ENCODE assay signal across 7 mouse cellular contexts in genomic region chr17:31520895-31521294, GRCm38 (mm10). TPM values are rescaled to one million over a fixed set of nuclear protein-coding genes. Genes with fewer than 3 reads are reported as not detected.
DNase-seq lines count a peak whose midpoint lies in the region; ATAC-seq and TF ChIP-seq lines count a peak whose summit lies in the region.

No protein-coding gene starts in this region.

- H3K9ac ChIP-seq in ES-E14 (ENCODE audit: insufficient read depth, low read depth, low read length, poor library complexity, severe bottlenecking) = peak overlapping the region; percentile 39; the same call in 1 of the 2 replicates
- peak overlapping the region; percentile 80 for H3K9ac ChIP-seq in embryonic facial prominence, embryonic 14.5 days (ENCODE audit: low read depth, low read length)
- peak overlapping the region; percentile 81 for H3K9ac ChIP-seq in midbrain, embryonic 13.5 days (replicated peaks)

- no peak overlapping the region; the same call in 1 of the 2 replicates for H3K27ac ChIP-seq in ES-E14 (ENCODE audit: insufficient read depth, low read depth, low read length, poor library complexity, severe bottlenecking)
- H3K27ac ChIP-seq in embryonic facial prominence, embryonic 14.5 days (replicated peaks; ENCODE audit: low read depth, low read length) = peak overlapping the region; percentile 83; the same call in 1 of the 2 replicates
- H3K27ac ChIP-seq in midbrain, embryonic 13.5 days = peak overlapping the region; percentile 78

- H3K27me3 ChIP-seq in embryonic facial prominence, embryonic 14.5 days (replicated peaks; ENCODE audit: control insufficient read depth, insufficient read depth, low read length) = no peaks in the 10 kb centered on the region
- no peaks in the 10 kb centered on the region for H3K27me3 ChIP-seq in midbrain, embryonic 13.5 days

- H3K4me3 ChIP-seq in ES-E14 (ENCODE audit: insufficient read depth in 1 of 2, low read depth in 1 of 2, low read length in 2 of 2, poor library complexity in 1 of 2, severe bottlenecking in 1 of 2) = peak overlapping the region; percentile 89 to 91
- peak overlapping the region; percentile 86 for H3K4me3 ChIP-seq in embryonic facial prominence, embryonic 14.5 days (ENCODE audit: low read depth, low read length)
- peak overlapping the region; percentile 79 for H3K4me3 ChIP-seq in midbrain, embryonic 13.5 days (replicated peaks)

- ATAC-seq in embryonic facial prominence, embryonic 14.5 days (ENCODE audit: low read depth) = no peak
- no peak for ATAC-seq in midbrain, embryonic 13.5 days

- no peak for DNase-seq in ES-E14 (ENCODE audit: low read depth, low spot score)
- DNase-seq in adipocyte (ENCODE audit: low spot score) = peak; percentile 94
- DNase-seq in embryonic facial prominence, embryonic 14.5 days (ENCODE audit: low spot score) = peak; percentile 59
- peak; percentile 73 to 81 for DNase-seq in heart, postnatal 14 days
- DNase-seq in layer of hippocampus, adult 9-11 months = peak; percentile 41
- no peak for DNase-seq in c-Kit-positive CD71-positive TER-119-positive erythroid progenitor cells, embryonic 14.5 days (ENCODE audit: low spot score)

- peaks cover 13% of the 10 kb centered on the region for H3K36me3 ChIP-seq in ES-E14 (ENCODE audit: control insufficient read depth, insufficient read depth, low read length, poor library complexity, severe bottlenecking)
- H3K36me3 ChIP-seq in embryonic facial prominence, embryonic 14.5 days (ENCODE audit: control insufficient read depth, insufficient read depth, low read length) = peaks cover 27% of the 10 kb centered on the region
- peaks cover 18% of the 10 kb centered on the region for H3K36me3 ChIP-seq in midbrain, embryonic 13.5 days

- peak overlapping the region; percentile 81 for H3K4me2 ChIP-seq in embryonic facial prominence, embryonic 14.5 days (ENCODE audit: low read depth, low read length)
- peak overlapping the region; percentile 74 for H3K4me2 ChIP-seq in midbrain, embryonic 13.5 days (replicated peaks)

- H3K4me1 ChIP-seq in ES-E14 (ENCODE audit: control insufficient read depth in 2 of 2, insufficient read depth in 2 of 2, low read length in 2 of 2, poor library complexity in 1 of 2) = peaks cover 4 to 7% of the 10 kb centered on the region in 2 experiments; a peak in 2 of 4 replicates
- H3K4me1 ChIP-seq in embryonic facial prominence, embryonic 14.5 days (ENCODE audit: control insufficient read depth, insufficient read depth, low read length) = peaks cover 16% of the 10 kb centered on the region
- peaks cover 33% of the 10 kb centered on the region for H3K4me1 ChIP-seq in midbrain, embryonic 13.5 days (replicated peaks)

- 13% methylated on average over 3 of the region's 3 CpGs for WGBS in embryonic facial prominence, embryonic 14.5 days
- WGBS in midbrain, embryonic 13.5 days = 21% methylated on average over 3 of the region's 3 CpGs

- no peaks in the 10 kb centered on the region for H3K9me3 ChIP-seq in ES-E14 (ENCODE audit: control insufficient read depth, insufficient read depth, low read depth, low read length)
- H3K9me3 ChIP-seq in embryonic facial prominence, embryonic 14.5 days (ENCODE audit: control insufficient read depth, low read length) = no peaks in the 10 kb centered on the region
- no peaks in the 10 kb centered on the region for H3K9me3 ChIP-seq in midbrain, embryonic 13.5 days

- in situ Hi-C loops in ES-E14 (cut with MboI; ENCODE audit: low sequenced_read_pairs in 2 of 2, unreplicated experiment in 2 of 2) = no loop called here

- intact Hi-C loops in heart, postnatal 14 days (cut with DNase I) = loop anchor here (2.0 kb wide), 2 partner anchors 44 to 138 kb away; partner anchors contain the start of genes Pknox1 and U2af1

TF ChIP-seq in ES-E14, 5 proteins besides CTCF, POLR2A, EP300 and RAD21:
- TF ChIP-seq ZNF384 (IDR thresholded peaks at IDR 0.05; ENCODE audit: low read depth, low read length) (no peak), CHD2 (IDR thresholded peaks at IDR 0.05; ENCODE audit: low read depth, low read length) (no peak), ZC3H11A (IDR thresholded peaks at IDR 0.05; ENCODE audit: borderline replicate concordance, low read depth, low read length) (no peak), MAFK (IDR thresholded peaks at IDR 0.05; ENCODE audit: insufficient read depth, low read depth, low read length) (no peak), HCFC1 (IDR thresholded peaks at IDR 0.05; ENCODE audit: borderline replicate concordance, insufficient read depth, low read length) (no peak)

RNA-seq across cellular contexts. Expression of gene Ndufv3, which starts 1.0 kb away (rescaled TPM):
- total RNA-seq in ES-E14 (2012; rRNA removed) = 206 and 242 TPM in 2 replicates
- polyA plus RNA-seq in embryonic facial prominence, embryonic 14.5 days (2014; fragmentation: Nextera tagmentation; extraction: Ambion mirVana) = 283 and 316 TPM in 2 replicates
- 1,000 to 10,000 TPM; 1,261 to 1,328 TPM for total RNA-seq in heart, postnatal 14 days (2021)
- polyA plus RNA-seq in midbrain, embryonic 13.5 days (2015; fragmentation: Nextera tagmentation; extraction: Ambion mirVana) = 364 and 385 TPM in 2 replicates

RNA-seq across cellular contexts. Expression of gene Wdr4, which starts 1.1 kb away (rescaled TPM):
- total RNA-seq in ES-E14 (2012; rRNA removed) = 56.6 and 58.5 TPM in 2 replicates
- 29.3 and 31.7 TPM in 2 replicates for polyA plus RNA-seq in embryonic facial prominence, embryonic 14.5 days (2014; fragmentation: Nextera tagmentation; extraction: Ambion mirVana)
- 1 to 10 TPM; 5.6 to 9.2 TPM for total RNA-seq in heart, postnatal 14 days (2021)
- polyA plus RNA-seq in midbrain, embryonic 13.5 days (2015; fragmentation: Nextera tagmentation; extraction: Ambion mirVana) = 39.6 and 43.1 TPM in 2 replicates

RNA-seq across cellular contexts. Expression of gene Pknox1, which starts 43.6 kb away (rescaled TPM):
- total RNA-seq in ES-E14 (2012; rRNA removed) = 16.3 and 20.8 TPM in 2 replicates
- polyA plus RNA-seq in embryonic facial prominence, embryonic 14.5 days (2014; fragmentation: Nextera tagmentation; extraction: Ambion mirVana) = 31.1 and 31.3 TPM in 2 replicates
- total RNA-seq in heart, postnatal 14 days (2021) = 10 to 100 TPM; 11.6 to 15.0 TPM
- polyA plus RNA-seq in midbrain, embryonic 13.5 days (2015; fragmentation: Nextera tagmentation; extraction: Ambion mirVana) = 23.8 and 24.6 TPM in 2 replicates

Comparison
In these comparisons a context has a peak if more than half of its experiments do, and no peak if none do; other contexts are left out.
1. DNase-seq: peak in adipocyte (single experiment), embryonic facial prominence, embryonic 14.5 days (single experiment), heart, postnatal 14 days (2 of 2) and layer of hippocampus, adult 9-11 months (single experiment); none in ES-E14 (single experiment) and c-Kit-positive CD71-positive TER-119-positive erythroid progenitor cells, embryonic 14.5 days (single experiment).
2. Peak in every context shown above with its lines, with median percentiles within 50 percentile points of each other: H3K4me3 ChIP-seq and H3K9ac ChIP-seq.